Mouse (Mus musculus): Measurements from ENCODE around the gene Tnfrsf13b. TPM values are rescaled to one million over a fixed set of nuclear protein-coding genes. Genes with fewer than 3 reads are reported as not detected.
A peak's percentile ranks its signal among the peaks of the same experiment; 100 is the strongest.

The Tnfrsf13b gene
- total RNA-seq, 1 experiment from 2014 or later, result 43.9 TPM

GRCm38 (mm10) chr11:61192779-61193178, 66.2 kb downstream of the Tnfrsf13b start:
- ATAC-seq (replicated peaks in 1 of 2; ENCODE audit: insufficient read depth in 1 of 2, low FRiP score in 2 of 2, low TSS enrichment in 1 of 2, low read depth in 1 of 2, poor library complexity in 2 of 2, severe bottlenecking in 2 of 2), result no peak

- peak; percentile 80 to 91 for ATAC-seq (replicated peaks in 1 of 2; ENCODE audit: insufficient read depth in 1 of 2, low FRiP score in 2 of 2, low TSS enrichment in 1 of 2, low read depth in 1 of 2, poor library complexity in 2 of 2, severe bottlenecking in 2 of 2)
Measured at GRCm38 (mm10) chr11:61193392-61193791, 66.8 kb downstream of the Tnfrsf13b start.

GRCm38 (mm10) chr11:61196616-61197353, 70.2 kb downstream of the Tnfrsf13b start:
- no peak for ATAC-seq (replicated peaks in 1 of 2; ENCODE audit: insufficient read depth in 1 of 2, low FRiP score in 2 of 2, low TSS enrichment in 1 of 2, low read depth in 1 of 2, poor library complexity in 2 of 2, severe bottlenecking in 2 of 2)

- ATAC-seq (replicated peaks in 1 of 2; ENCODE audit: insufficient read depth in 1 of 2, low FRiP score in 2 of 2, low TSS enrichment in 1 of 2, low read depth in 1 of 2, poor library complexity in 2 of 2, severe bottlenecking in 2 of 2), result no peak
Measured at GRCm38 (mm10) chr11:61197935-61198334, 71.4 kb downstream of the Tnfrsf13b start.

Other genes with a start within 250 kb of the Tnfrsf13b start
- 72.1 and 81.6 TPM in 2 replicates for gene Tmem11, start 247.5 kb upstream of the Tnfrsf13b start, total RNA-seq (2017)
- gene Natd1, start 212.0 kb upstream of the Tnfrsf13b start, total RNA-seq (2017), result 1.8 and 2.1 TPM in 2 replicates
- 20.5 and 23.0 TPM in 2 replicates for gene Map2k3, start 194.7 kb upstream of the Tnfrsf13b start, total RNA-seq (2017)
- not detected in 2 replicates for gene Kcnj12, start 104.2 kb upstream of the Tnfrsf13b start, total RNA-seq (2017)
- gene Usp22, start 48.3 kb downstream of the Tnfrsf13b start, total RNA-seq (2017), result 97.9 and 121 TPM in 2 replicates
- gene Aldh3a1, start 80.8 kb downstream of the Tnfrsf13b start, total RNA-seq (2017), result not detected in 2 replicates
- gene Aldh3a2, start 140.7 kb downstream of the Tnfrsf13b start, total RNA-seq (2017), result 34.1 and 42.3 TPM in 2 replicates
- not detected in 2 replicates for gene Slc47a2, start 216.1 kb downstream of the Tnfrsf13b start, total RNA-seq (2017)